Mouse (Mus musculus) forebrain, embryonic 12.5 days (tissue): ENCODE measurements at regions not wholly inside any gene's neighbourhood (a gene's known extent, or its start where the extent isn't known, plus 50 kb on each side); places are given as distances from the start of the nearest gene placed in this dataset.
A peak's percentile ranks its signal among the peaks of the same experiment; 100 is the strongest.

Source experiments
- ATAC-seq: fragments of 200-750 bp; cut with Nextera tagmentation; 2 replicates; pipeline ENCODE4 v1.8.0; 2017; ENCODE audit warnings: moderate TSS enrichment; ENCODE audit not compliant: low FRiP score
- H3K27ac ChIP-seq: fragments of 300-500 bp; sonication (generic); 2 replicates; pipeline ENCODE4 v1.5.1; 2016; ENCODE audit warnings: mild to moderate bottlenecking
- H3K27me3 ChIP-seq: fragments of 300-500 bp; sonication (generic); 2 replicates; pipeline ENCODE4 v1.6.1; 2016; ENCODE audit warnings: mild to moderate bottlenecking
- H3K36me3 ChIP-seq: fragments of 300-500 bp; sonication (generic); replicated peaks from 2 replicates; pipeline ENCODE4 v1.6.1; 2016; ENCODE audit warnings: mild to moderate bottlenecking
- H3K4me1 ChIP-seq: fragments of 300-500 bp; sonication (generic); 2 replicates; pipeline ENCODE4 v1.6.1; 2016
- H3K4me2 ChIP-seq: fragments of 300-500 bp; sonication (generic); 2 replicates; pipeline ENCODE4 v1.6.1; 2016; ENCODE audit warnings: mild to moderate bottlenecking, moderate library complexity
- H3K4me3 ChIP-seq: fragments of 300-500 bp; sonication (generic); replicated peaks from 2 replicates; pipeline ENCODE4 v1.5.1; 2016; ENCODE audit warnings: mild to moderate bottlenecking
- H3K9ac ChIP-seq: fragments of 300-500 bp; sonication (generic); 2 replicates; pipeline ENCODE4 v1.6.1; 2016; ENCODE audit warnings: mild to moderate bottlenecking
- H3K9me3 ChIP-seq: fragments of 300-500 bp; sonication (generic); 2 replicates; pipeline ENCODE4 v1.6.1; 2016
- WGBS: fragments of 180-500 bp; shearing (Covaris S2); methylation state at CpG from one replicate; pipeline ENCODE4 v1.1.7; 2016; 5-methylcytosine and 5-hydroxymethylcytosine counted together

GRCm38 (mm10) chr5:133569096-133569495 is 530.4 kb upstream of the Castor2 start:
- H3K4me3 ChIP-seq, result no peak overlapping the region
- H3K27ac ChIP-seq, result no peak overlapping the region
- ATAC-seq, result no peak
- no peak overlapping the region for H3K9ac ChIP-seq
- H3K4me1 ChIP-seq, result peaks cover 4% of the 10 kb centered on the region; the same call in 1 of the 2 replicates
- 97% methylated on average over 2 of the region's 2 CpGs for WGBS
- no peaks in the 10 kb centered on the region for H3K27me3 ChIP-seq
- no peaks in the 10 kb centered on the region for H3K9me3 ChIP-seq
- no peaks in the 10 kb centered on the region for H3K36me3 ChIP-seq
- H3K4me2 ChIP-seq, result no peak overlapping the region

GRCm38 (mm10) chr5:133566506-133566905 is 533.0 kb upstream of the Castor2 start:
- no peak overlapping the region for H3K9ac ChIP-seq
- no peaks in the 10 kb centered on the region for H3K27me3 ChIP-seq
- no peaks in the 10 kb centered on the region for H3K9me3 ChIP-seq
- peaks cover 4% of the 10 kb centered on the region; the same call in 1 of the 2 replicates for H3K4me1 ChIP-seq
- no peaks in the 10 kb centered on the region for H3K36me3 ChIP-seq
- H3K27ac ChIP-seq, result no peak overlapping the region
- WGBS, result 62% methylated on average over 4 of the region's 4 CpGs
- no peak overlapping the region for H3K4me3 ChIP-seq
- no peak for ATAC-seq
- no peak overlapping the region for H3K4me2 ChIP-seq

GRCm38 (mm10) chr5:133550657-133551056 is 548.9 kb upstream of the Castor2 start:
- ATAC-seq, result no peak
- Histone ChIP-seq H3K4me3 (no peak overlapping the region), H3K36me3 (no peaks in the 10 kb centered on the region), H3K4me2 (no peak overlapping the region), H3K27ac (no peak overlapping the region), H3K27me3 (no peaks in the 10 kb centered on the region), H3K9ac (no peak overlapping the region), H3K9me3 (no peaks in the 10 kb centered on the region), H3K4me1 (no peaks in the 10 kb centered on the region)
- WGBS, result 88% methylated on average over 7 of the region's 7 CpGs

- H3K4me1 ChIP-seq, result no peaks in the 10 kb centered on the region
- no peak overlapping the region for H3K9ac ChIP-seq
- no peak overlapping the region for H3K4me2 ChIP-seq
- no peak overlapping the region for H3K27ac ChIP-seq
- no peak for ATAC-seq
- no peak overlapping the region for H3K4me3 ChIP-seq
- H3K36me3 ChIP-seq, result no peaks in the 10 kb centered on the region
- 0 out of 2 replicates have a peak, but pooled peaks cover 3% of the 10 kb centered on the region for H3K9me3 ChIP-seq
- H3K27me3 ChIP-seq, result no peaks in the 10 kb centered on the region
Measured at GRCm38 (mm10) chr5:133542217-133542616, 557.3 kb upstream of the Castor2 start.

GRCm38 (mm10) chr5:133532678-133533077 is 566.8 kb upstream of the Castor2 start:
- H3K27me3 ChIP-seq, result no peaks in the 10 kb centered on the region
- H3K9me3 ChIP-seq, result no peaks in the 10 kb centered on the region
- no peak overlapping the region for H3K9ac ChIP-seq
- H3K27ac ChIP-seq, result no peak overlapping the region
- no peaks in the 10 kb centered on the region for H3K4me1 ChIP-seq
- ATAC-seq, result no peak
- no peak overlapping the region for H3K4me3 ChIP-seq
- H3K36me3 ChIP-seq, result no peaks in the 10 kb centered on the region
- H3K4me2 ChIP-seq, result no peak overlapping the region

DNA sequence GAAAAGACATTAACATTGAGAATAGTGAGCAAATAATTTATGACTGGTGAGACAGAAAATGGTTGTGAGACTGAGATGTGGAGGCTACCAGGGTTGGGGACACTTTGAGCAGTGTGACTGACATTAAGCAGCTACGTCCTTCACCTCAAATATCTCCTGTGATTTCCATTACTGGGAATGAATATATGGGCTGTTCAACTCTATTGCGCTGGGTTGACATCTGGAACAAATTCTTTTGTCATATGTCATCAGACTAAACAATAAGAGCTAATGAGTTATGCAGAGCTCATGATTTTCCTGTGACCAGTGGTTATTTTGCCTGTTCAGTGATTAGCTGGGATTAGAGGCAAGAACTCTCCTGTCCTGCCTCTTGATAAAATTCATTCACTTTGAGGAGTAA is 593.9 kb upstream of the Castor2 start:
- Histone ChIP-seq H3K27me3 (no peaks in the 10 kb centered on the region), H3K4me1 (no peaks in the 10 kb centered on the region), H3K9ac (no peak overlapping the region), H3K4me2 (no peak overlapping the region), H3K4me3 (no peak overlapping the region), H3K9me3 (no peaks in the 10 kb centered on the region), H3K36me3 (no peaks in the 10 kb centered on the region), H3K27ac (no peak overlapping the region)
- ATAC-seq, result no peak
- 60% methylated on average over 2 of the region's 2 CpGs for WGBS

DNA sequence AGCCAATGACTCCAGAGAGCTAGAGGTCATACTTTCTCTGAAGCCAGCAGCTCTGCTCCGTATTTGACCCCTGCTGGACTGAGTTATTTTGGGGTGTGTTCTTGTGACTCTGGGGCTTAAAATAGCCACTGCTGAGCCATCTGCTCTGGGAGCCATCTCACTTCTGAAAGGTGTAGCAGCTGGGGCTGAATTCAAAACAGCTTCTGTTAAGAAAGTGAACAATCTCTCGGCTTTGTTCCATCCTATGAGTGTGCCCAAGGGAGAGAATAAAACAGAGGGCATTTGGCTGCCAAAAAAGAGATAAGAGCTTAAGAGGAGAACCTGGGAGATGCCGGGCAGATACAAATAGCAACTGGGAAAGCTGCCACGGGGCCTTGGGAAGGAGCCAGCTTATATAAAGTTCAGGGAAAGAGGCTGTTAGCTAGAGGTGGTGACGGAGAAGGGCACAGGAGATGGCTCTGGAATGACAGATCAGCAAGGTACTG is 611.7 kb upstream of the Castor2 start:
- Histone ChIP-seq H3K9me3 (no peaks in the 10 kb centered on the region), H3K27me3 (no peaks in the 10 kb centered on the region; the same call in 1 of the 2 replicates), H3K4me1 (0 out of 2 replicates have a peak, but pooled peaks cover 3% of the 10 kb centered on the region), H3K27ac (no peak overlapping the region), H3K36me3 (no peaks in the 10 kb centered on the region), H3K4me3 (no peak overlapping the region), H3K4me2 (no peak overlapping the region), H3K9ac (no peak overlapping the region)
- ATAC-seq, result no peak
- WGBS, result 65% methylated on average over 5 of the region's 5 CpGs

GRCm38 (mm10) chr5:133482291-133483086 is 617.0 kb upstream of the Castor2 start:
- H3K27ac ChIP-seq, result no peak overlapping the region
- no peak overlapping the region for H3K4me3 ChIP-seq
- H3K4me2 ChIP-seq, result no peak overlapping the region
- no peak overlapping the region for H3K9ac ChIP-seq
- no peaks in the 10 kb centered on the region for H3K9me3 ChIP-seq
- 45% methylated on average over 14 of the region's 14 CpGs for WGBS
- H3K36me3 ChIP-seq, result no peaks in the 10 kb centered on the region
- H3K27me3 ChIP-seq, result peaks cover 6% of the 10 kb centered on the region
- no peak for ATAC-seq
- H3K4me1 ChIP-seq, result 0 out of 2 replicates have a peak, but pooled peaks cover 9% of the 10 kb centered on the region

DNA sequence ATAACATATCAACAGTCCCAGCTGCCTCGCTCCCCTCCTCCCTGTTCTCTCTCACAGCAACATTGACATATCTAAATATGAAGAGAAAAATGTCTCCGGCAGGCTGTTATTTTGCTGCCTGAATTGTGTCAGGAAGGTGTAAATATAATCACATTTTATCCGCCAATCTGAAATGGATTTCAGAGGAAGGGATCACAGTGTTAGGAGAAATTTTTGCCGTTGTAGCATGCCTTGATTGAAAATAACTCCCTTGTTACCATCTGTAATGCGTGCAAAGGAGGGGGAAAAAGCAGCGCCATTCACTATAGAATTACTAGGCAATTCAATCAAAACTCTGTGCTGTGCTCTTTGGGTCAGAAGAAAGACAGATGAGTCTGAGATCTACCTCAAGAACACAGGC is 620.3 kb upstream of the Castor2 start:
- Histone ChIP-seq H3K9ac (no peak overlapping the region), H3K36me3 (no peaks in the 10 kb centered on the region), H3K27ac (no peak overlapping the region), H3K4me3 (no peak overlapping the region), H3K4me1 (0 out of 2 replicates have a peak, but pooled peaks cover 9% of the 10 kb centered on the region), H3K9me3 (no peaks in the 10 kb centered on the region), H3K4me2 (no peak overlapping the region), H3K27me3 (peaks cover 6% of the 10 kb centered on the region)
- ATAC-seq, result no peak
- WGBS, result 85% methylated on average over 6 of the region's 6 CpGs

GRCm38 (mm10) chr5:133453349-133454049 is 646.0 kb upstream of the Castor2 start:
- H3K27ac ChIP-seq, result peak overlapping the region; percentile 63; the same call in 1 of the 2 replicates
- ATAC-seq, result peak; percentile 72
- WGBS, result 31% methylated on average over 7 of the region's 7 CpGs

GRCm38 (mm10) chr5:133449926-133450325 is 649.6 kb upstream of the Castor2 start:
- H3K9me3 ChIP-seq, result no peaks in the 10 kb centered on the region
- no peak overlapping the region for H3K27ac ChIP-seq
- no peak overlapping the region for H3K9ac ChIP-seq
- peaks cover 12% of the 10 kb centered on the region for H3K4me1 ChIP-seq
- H3K4me3 ChIP-seq, result no peak overlapping the region
- no peak overlapping the region for H3K4me2 ChIP-seq
- ATAC-seq, result 0 out of 2 replicates have a peak, but pooled peaks have one; percentile 14
- no peaks in the 10 kb centered on the region for H3K36me3 ChIP-seq
- H3K27me3 ChIP-seq, result no peaks in the 10 kb centered on the region
- 47% methylated on average over 2 of the region's 3 CpGs for WGBS

More at GRCm38 (mm10) chr5:133453349-133454049, 646.0 kb upstream of the Castor2 start:
- Histone ChIP-seq H3K4me3 (no peak overlapping the region), H3K9ac (no peak overlapping the region), H3K27me3 (no peaks in the 10 kb centered on the region), H3K4me2 (no peak overlapping the region), H3K4me1 (peaks cover 12% of the 10 kb centered on the region), H3K36me3 (no peaks in the 10 kb centered on the region), H3K9me3 (no peaks in the 10 kb centered on the region)

DNA sequence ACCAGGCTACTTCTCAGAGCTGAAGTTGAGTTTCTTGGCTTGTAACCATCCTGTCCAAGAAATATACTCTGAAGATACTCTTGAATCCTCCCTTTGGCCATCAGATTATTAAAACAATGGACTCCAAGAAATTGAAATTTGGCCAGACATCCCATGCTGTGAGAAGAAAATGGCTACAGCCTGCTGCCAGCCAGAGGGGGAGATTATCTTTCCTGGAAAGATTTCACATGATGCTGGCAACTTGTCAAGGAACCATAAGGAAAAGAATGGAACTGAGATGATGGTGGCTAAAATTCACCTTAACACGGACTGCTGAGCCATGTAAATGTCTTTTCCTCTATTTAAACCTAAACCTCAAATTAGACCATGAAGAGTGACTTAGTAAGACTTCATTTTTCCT is 698.7 kb upstream of the Castor2 start:
- Histone ChIP-seq H3K4me3 (no peak overlapping the region), H3K4me1 (no peaks in the 10 kb centered on the region), H3K4me2 (no peak overlapping the region), H3K36me3 (no peaks in the 10 kb centered on the region), H3K27me3 (no peaks in the 10 kb centered on the region), H3K9ac (no peak overlapping the region), H3K9me3 (no peaks in the 10 kb centered on the region), H3K27ac (no peak overlapping the region)
- no peak for ATAC-seq
- 73% methylated on average over 1 of the region's 1 CpGs for WGBS
